Mouse (Mus musculus): ENCODE results near the gene Mtcl1. TPM values are rescaled to one million over a fixed set of nuclear protein-coding genes. Genes with fewer than 3 reads are reported as not detected.
A peak's percentile ranks its signal among the peaks of the same experiment; 100 is the strongest.

Mtcl1 gene
- total and polyA plus RNA-seq, 2 experiments from 2014 or later: 10.8 to 25.2 TPM

GRCm38 (mm10) chr17:66314566-66315285, 134.8 kb downstream of the Mtcl1 start:
- H3K27ac ChIP-seq (ENCODE audit: low read depth, low read length): peak overlapping the region; percentile 32; the same call in 1 of the 2 replicates
- no peaks in the 10 kb centered on the region for H3K9me3 ChIP-seq (ENCODE audit: low read length)
- peak; percentile 41; the same call in 1 of the 2 replicates for ATAC-seq (ENCODE audit: low FRiP score)
- peak overlapping the region; percentile 26; the same call in 1 of the 2 replicates for H3K4me2 ChIP-seq (ENCODE audit: low read depth, low read length, poor library complexity, severe bottlenecking)
- peak; percentile 60 for DNase-seq (ENCODE audit: low spot score)
- no peak overlapping the region; the same call in 1 of the 2 replicates for H3K9ac ChIP-seq (replicated peaks; ENCODE audit: low read length, poor library complexity, severe bottlenecking)
- no peak overlapping the region for H3K4me3 ChIP-seq (ENCODE audit: low read depth, low read length)
- no peaks in the 10 kb centered on the region for H3K36me3 ChIP-seq (ENCODE audit: insufficient read depth, low read length)
- no peaks in the 10 kb centered on the region for H3K27me3 ChIP-seq (ENCODE audit: insufficient read depth, low read length)
- 32% methylated on average over 13 of the region's 13 CpGs for WGBS
- peaks cover 3% of the 10 kb centered on the region; the same call in 1 of the 2 replicates for H3K4me1 ChIP-seq (ENCODE audit: insufficient read depth, low read length)
- TF ChIP-seq CTCF (IDR thresholded peaks at IDR 0.05): no peak

- no peak overlapping the region for H3K27ac ChIP-seq (ENCODE audit: low read depth, low read length)
- no peaks in the 10 kb centered on the region for H3K4me1 ChIP-seq (ENCODE audit: insufficient read depth, low read length)
- no peak overlapping the region for H3K4me2 ChIP-seq (ENCODE audit: low read depth, low read length, poor library complexity, severe bottlenecking)
- 84% methylated on average over 7 of the region's 7 CpGs for WGBS
- no peaks in the 10 kb centered on the region for H3K36me3 ChIP-seq (ENCODE audit: insufficient read depth, low read length)
- H3K9ac ChIP-seq (replicated peaks; ENCODE audit: low read length, poor library complexity, severe bottlenecking): no peak overlapping the region
- H3K27me3 ChIP-seq (ENCODE audit: insufficient read depth, low read length): no peaks in the 10 kb centered on the region
- H3K9me3 ChIP-seq (ENCODE audit: low read length): no peaks in the 10 kb centered on the region
- ATAC-seq (ENCODE audit: low FRiP score) (no peak), DNase-seq (ENCODE audit: low spot score) (no peak)
- no peak for TF ChIP-seq CTCF (IDR thresholded peaks at IDR 0.05)
- H3K4me3 ChIP-seq (ENCODE audit: low read depth, low read length): no peak overlapping the region
Observed at GRCm38 (mm10) chr17:66301906-66302305, 147.6 kb downstream of the Mtcl1 start.

- 76% methylated on average over 4 of the region's 4 CpGs for WGBS
- DNase-seq (ENCODE audit: low spot score) (no peak), ATAC-seq (ENCODE audit: low FRiP score) (no peak)
- no peaks in the 10 kb centered on the region for H3K4me1 ChIP-seq (ENCODE audit: insufficient read depth, low read length)
- no peak overlapping the region for H3K9ac ChIP-seq (replicated peaks; ENCODE audit: low read length, poor library complexity, severe bottlenecking)
- no peak overlapping the region for H3K4me2 ChIP-seq (ENCODE audit: low read depth, low read length, poor library complexity, severe bottlenecking)
- H3K36me3 ChIP-seq (ENCODE audit: insufficient read depth, low read length): no peaks in the 10 kb centered on the region
- H3K27ac ChIP-seq (ENCODE audit: low read depth, low read length): no peak overlapping the region
- TF ChIP-seq CTCF (IDR thresholded peaks at IDR 0.05): no peak
- H3K9me3 ChIP-seq (ENCODE audit: low read length): no peaks in the 10 kb centered on the region
- H3K27me3 ChIP-seq (ENCODE audit: insufficient read depth, low read length): no peaks in the 10 kb centered on the region
- H3K4me3 ChIP-seq (ENCODE audit: low read depth, low read length): no peak overlapping the region
Observed at GRCm38 (mm10) chr17:66301267-66301666, 148.3 kb downstream of the Mtcl1 start.

- TF ChIP-seq CTCF (IDR thresholded peaks at IDR 0.05): no peak
- no peaks in the 10 kb centered on the region for H3K4me1 ChIP-seq (ENCODE audit: insufficient read depth, low read length)
- WGBS: 88% methylated on average over 3 of the region's 3 CpGs
Observed at GRCm38 (mm10) chr17:66297721-66298120, 151.8 kb downstream of the Mtcl1 start.

GRCm38 (mm10) chr17:66293581-66293980, 156.0 kb downstream of the Mtcl1 start:
- no peaks in the 10 kb centered on the region for H3K9me3 ChIP-seq (ENCODE audit: low read length)
- no peak overlapping the region for H3K27ac ChIP-seq (ENCODE audit: low read depth, low read length)
- no peaks in the 10 kb centered on the region for H3K27me3 ChIP-seq (ENCODE audit: insufficient read depth, low read length)
- no peaks in the 10 kb centered on the region for H3K36me3 ChIP-seq (ENCODE audit: insufficient read depth, low read length)
- DNase-seq (ENCODE audit: low spot score) (no peak), ATAC-seq (ENCODE audit: low FRiP score) (no peak)
- no peak overlapping the region for H3K9ac ChIP-seq (replicated peaks; ENCODE audit: low read length, poor library complexity, severe bottlenecking)
- TF ChIP-seq CTCF (IDR thresholded peaks at IDR 0.05): no peak
- H3K4me1 ChIP-seq (ENCODE audit: insufficient read depth, low read length): no peaks in the 10 kb centered on the region
- H3K4me3 ChIP-seq (ENCODE audit: low read depth, low read length): no peak overlapping the region
- no peak overlapping the region for H3K4me2 ChIP-seq (ENCODE audit: low read depth, low read length, poor library complexity, severe bottlenecking)
- 89% methylated on average over 4 of the region's 4 CpGs for WGBS

More at GRCm38 (mm10) chr17:66297721-66298120, 151.8 kb downstream of the Mtcl1 start:
- Histone ChIP-seq H3K9me3 (ENCODE audit: low read length) (no peaks in the 10 kb centered on the region), H3K9ac (replicated peaks; ENCODE audit: low read length, poor library complexity, severe bottlenecking) (no peak overlapping the region), H3K27me3 (ENCODE audit: insufficient read depth, low read length) (no peaks in the 10 kb centered on the region), H3K36me3 (ENCODE audit: insufficient read depth, low read length) (no peaks in the 10 kb centered on the region), H3K4me2 (ENCODE audit: low read depth, low read length, poor library complexity, severe bottlenecking) (no peak overlapping the region), H3K27ac (ENCODE audit: low read depth, low read length) (no peak overlapping the region), H3K4me3 (ENCODE audit: low read depth, low read length) (no peak overlapping the region)
- DNase-seq (ENCODE audit: low spot score): no peak
- no peak for ATAC-seq (ENCODE audit: low FRiP score)

GRCm38 (mm10) chr17:66289894-66290293, 159.7 kb downstream of the Mtcl1 start:
- no peaks in the 10 kb centered on the region for H3K4me1 ChIP-seq (ENCODE audit: insufficient read depth, low read length)
- no peak overlapping the region for H3K9ac ChIP-seq (replicated peaks; ENCODE audit: low read length, poor library complexity, severe bottlenecking)
- no peaks in the 10 kb centered on the region for H3K9me3 ChIP-seq (ENCODE audit: low read length)
- H3K4me3 ChIP-seq (ENCODE audit: low read depth, low read length): no peak overlapping the region
- H3K4me2 ChIP-seq (ENCODE audit: low read depth, low read length, poor library complexity, severe bottlenecking): no peak overlapping the region
- TF ChIP-seq CTCF (IDR thresholded peaks at IDR 0.05): no peak
- no peak overlapping the region for H3K27ac ChIP-seq (ENCODE audit: low read depth, low read length)
- no peaks in the 10 kb centered on the region for H3K27me3 ChIP-seq (ENCODE audit: insufficient read depth, low read length)
- ATAC-seq (ENCODE audit: low FRiP score) (no peak), DNase-seq (ENCODE audit: low spot score) (no peak)
- H3K36me3 ChIP-seq (ENCODE audit: insufficient read depth, low read length): no peaks in the 10 kb centered on the region
- 85% methylated on average over 4 of the region's 4 CpGs for WGBS

Other genes with a start within 250 kb of the Mtcl1 start
- gene Rab12, start 70.0 kb upstream of the Mtcl1 start, total RNA-seq (2014; rRNA removed): 102 and 112 TPM in 2 replicates
- 90.5 and 95.3 TPM in 2 replicates for gene Rab12, start 70.0 kb upstream of the Mtcl1 start, polyA plus RNA-seq (2015; fragmentation: Nextera tagmentation; extraction: Ambion mirVana)
- gene Themis3, start 144.9 kb upstream of the Mtcl1 start, total RNA-seq (2014; rRNA removed): not detected in 2 replicates
- gene Themis3, start 144.9 kb upstream of the Mtcl1 start, polyA plus RNA-seq (2015; fragmentation: Nextera tagmentation; extraction: Ambion mirVana): not detected in 2 replicates